Mouse (Mus musculus) lung, postnatal 0 days (tissue): ENCODE measurements around the gene Fbxo42.

Experiments
- CTCF ChIP-seq: IDR thresholded peaks from 2 replicates; pipeline ENCODE4 v1.5.1; 2016; ENCODE audit warnings: antibody characterized with exemption, mild to moderate bottlenecking
- EP300 ChIP-seq: IDR thresholded peaks from 2 replicates; pipeline ENCODE4 v1.6.1; 2016; ENCODE audit warnings: antibody characterized with exemption, mild to moderate bottlenecking, control low read depth

DNA sequence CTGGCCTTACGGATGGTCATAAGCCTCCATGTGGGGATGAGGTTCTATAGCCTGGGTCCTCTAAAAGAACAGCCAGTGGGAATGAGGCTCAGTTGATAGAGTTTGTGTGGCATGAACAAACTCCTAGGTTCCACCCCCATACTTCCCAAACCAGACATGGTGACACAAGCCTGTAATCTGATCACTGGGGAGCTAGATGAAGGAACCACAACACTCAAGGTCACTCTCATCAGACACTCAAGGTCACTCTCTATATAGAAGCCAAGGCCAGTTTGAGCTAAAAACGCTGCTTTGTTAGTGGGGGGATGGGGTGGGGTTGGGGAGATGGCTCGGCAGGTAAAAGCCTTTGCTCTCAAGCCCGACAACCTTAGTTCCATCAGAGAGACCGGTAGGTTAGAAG lies 47.8 kb upstream of the Fbxo42 start:
- TF ChIP-seq CTCF, result no peak
- TF ChIP-seq EP300, result no peak
